Mouse (Mus musculus) kidney, postnatal 4 days (tissue): Measurements from ENCODE around the gene Efemp2.

ENCODE experiments used
- DNase-seq, 2 experiments: peaks; one replicate each; pipeline ENCODE4 v3.0.0; 2021; ENCODE audit warnings: mixed read lengths in 2 of 2

The Efemp2 gene

GRCm38 (mm10) chr19:5477668-5478300 lies 4.0 kb downstream of the Efemp2 start:
- peak in 1 of 2 experiments; percentile 8 for DNase-seq

GRCm38 (mm10) chr19:5480016-5480415 lies 6.3 kb downstream of the Efemp2 start:
- peak in 1 of 2 experiments; percentile 3 for DNase-seq

- DNase-seq: no peak
Measured at GRCm38 (mm10) chr19:5481398-5481797, 7.6 kb downstream of the Efemp2 start.

DNA sequence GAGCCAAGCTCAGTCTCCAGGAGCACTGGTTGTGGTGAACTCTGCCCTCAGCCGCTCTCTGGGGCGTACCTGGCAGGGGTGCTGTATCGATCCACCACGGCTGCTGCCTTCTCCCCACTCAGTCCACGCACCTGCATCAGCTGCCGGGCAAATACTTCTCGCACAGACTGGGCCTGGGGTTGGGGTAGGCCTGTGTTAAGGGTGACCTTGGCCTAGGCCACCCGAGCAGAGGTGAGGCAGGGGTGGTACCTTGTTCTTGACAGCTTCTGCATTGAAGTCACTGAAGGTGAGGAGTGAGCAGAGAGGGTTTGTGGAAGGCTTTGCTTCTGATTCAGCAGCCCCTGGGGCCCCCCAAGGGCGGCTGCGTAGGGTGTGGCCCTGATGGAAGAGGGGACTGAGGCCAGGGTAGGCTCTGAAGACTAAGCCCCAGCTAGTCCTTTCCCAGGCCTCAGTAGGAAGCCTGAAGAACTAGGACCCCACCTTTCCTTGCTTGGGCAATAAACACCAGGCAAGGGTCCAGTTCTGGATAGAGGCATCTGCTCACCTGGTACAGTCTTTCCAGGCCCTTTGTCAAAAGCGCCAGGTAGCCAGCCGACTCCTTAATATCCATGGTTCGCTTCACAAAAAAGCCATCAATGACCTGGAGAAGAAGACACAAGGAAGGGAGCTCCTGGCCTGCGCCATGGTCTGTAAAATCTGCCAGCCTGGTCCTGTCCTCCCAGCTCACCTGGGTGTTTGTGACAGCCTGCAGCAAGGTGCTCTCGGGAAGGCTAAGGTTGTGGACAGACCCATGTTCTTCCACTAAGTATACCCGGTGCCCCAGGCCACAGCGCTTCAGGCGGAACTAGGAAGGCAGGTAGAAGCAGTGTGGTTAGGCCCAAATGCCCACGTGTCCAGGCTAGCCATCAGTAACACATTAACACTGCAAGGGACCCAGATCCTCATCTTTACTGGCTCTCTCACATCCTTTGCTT lies 9.9 kb downstream of the Efemp2 start:
- DNase-seq: peak; percentile 2 to 12

GRCm38 (mm10) chr19:5484496-5484895 lies 10.7 kb downstream of the Efemp2 start:
- no peak for DNase-seq

- DNase-seq: peak in 1 of 2 experiments; percentile 8
Measured at GRCm38 (mm10) chr19:5485371-5485770, 11.6 kb downstream of the Efemp2 start.

DNA sequence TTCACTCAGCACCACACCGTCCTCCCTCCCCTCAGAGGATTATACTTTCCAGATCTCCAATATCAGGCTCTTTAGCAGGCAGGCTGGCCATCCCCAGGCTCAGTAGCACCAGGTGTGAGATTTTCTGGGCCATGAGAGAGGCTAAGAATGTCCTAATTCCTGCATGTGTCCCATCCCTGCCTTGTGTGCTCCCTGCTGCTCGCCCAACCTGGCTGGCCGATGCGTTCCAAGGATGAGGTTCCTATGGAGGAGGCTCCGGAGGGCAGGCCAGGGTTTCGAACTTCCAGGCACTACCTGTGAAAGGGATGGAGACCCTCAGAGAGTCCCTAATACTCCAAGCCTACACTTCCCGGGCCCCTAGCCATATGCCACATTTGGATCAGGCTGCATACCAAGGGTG lies 12.1 kb downstream of the Efemp2 start:
- DNase-seq: peak in 1 of 2 experiments; percentile 6

- peak in 1 of 2 experiments; percentile 46 for DNase-seq
Measured at GRCm38 (mm10) chr19:5486286-5486685, 12.5 kb downstream of the Efemp2 start.

- no peak for DNase-seq
Measured at GRCm38 (mm10) chr19:5486771-5487170, 13.0 kb downstream of the Efemp2 start.

GRCm38 (mm10) chr19:5487768-5488550 lies 14.2 kb downstream of the Efemp2 start, which contains the start of gene Mus81:
TSS of gene Mus81 (minus strand) at chr19:5488402.
- DNase-seq: peak; percentile 98 to 99

DNA sequence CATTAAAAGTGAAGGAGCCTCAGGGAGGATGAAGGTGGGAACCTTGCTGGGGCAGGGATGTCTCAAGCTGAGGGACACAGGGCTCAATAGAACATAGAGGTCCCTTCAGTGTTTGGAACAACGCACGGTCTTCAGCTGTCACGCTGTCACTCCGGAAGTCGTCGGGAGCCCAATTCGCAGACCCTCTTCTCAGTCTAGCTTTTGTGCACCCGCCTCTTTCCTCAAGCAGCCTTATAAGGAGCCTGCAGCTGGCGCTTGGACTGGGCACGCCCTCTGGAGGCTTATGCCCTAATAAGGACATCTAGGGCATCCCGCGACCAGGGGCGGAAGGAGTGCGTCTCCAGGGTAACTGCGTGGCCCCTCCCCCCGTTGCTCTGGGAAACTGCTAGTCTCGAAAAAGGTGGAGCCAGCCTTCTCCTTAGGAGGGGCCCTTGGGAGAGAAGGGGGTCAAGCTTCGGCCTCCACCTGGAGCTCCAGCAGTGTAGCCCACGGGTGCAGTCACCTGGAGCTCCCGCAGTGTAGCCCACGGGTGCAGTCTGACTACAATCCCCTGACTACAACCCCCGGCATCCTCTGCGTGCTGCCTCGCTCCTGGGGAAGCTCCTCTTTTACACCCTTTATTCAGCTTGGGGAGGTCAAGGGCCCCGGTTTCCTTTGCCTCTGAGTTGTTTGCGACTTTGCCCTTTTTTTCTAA lies 15.3 kb downstream of the Efemp2 start:
- peak; percentile 98 to 99 for DNase-seq

- peak in 1 of 2 experiments; percentile 19 for DNase-seq
Measured at GRCm38 (mm10) chr19:5489721-5490120, 16.0 kb downstream of the Efemp2 start.

DNA sequence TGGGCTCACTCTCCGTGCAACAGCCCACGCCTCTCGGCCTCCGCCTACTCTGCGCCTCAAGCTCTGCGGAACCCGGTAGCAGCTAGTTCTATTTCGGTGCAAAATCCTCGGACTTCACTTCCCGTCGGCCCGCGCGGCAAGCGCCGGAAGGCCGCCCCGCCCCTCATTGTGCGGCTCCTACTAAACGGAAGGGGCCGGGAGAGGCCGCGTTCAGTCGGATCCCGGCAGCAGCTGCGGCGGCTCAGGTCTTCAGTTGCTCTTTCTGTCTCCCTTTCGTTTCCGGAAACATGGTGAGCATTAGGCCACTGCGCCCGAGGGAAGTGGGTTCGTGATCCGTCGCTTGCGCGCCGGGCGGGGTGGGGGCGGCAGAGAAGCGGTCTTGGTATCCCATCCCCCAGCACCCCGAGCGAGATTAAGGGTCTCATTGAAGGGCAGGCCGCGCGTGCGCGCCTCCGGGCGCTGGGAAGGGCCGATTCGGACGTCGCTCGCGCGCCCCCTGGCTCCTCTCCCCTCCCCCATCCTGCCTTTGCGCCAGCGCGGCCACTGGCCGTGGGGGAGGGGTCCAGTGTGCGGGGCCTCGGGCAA lies 16.7 kb downstream of the Efemp2 start, which contains the start of gene Cfl1:
Gene Cfl1, plus strand, starts transcription at position 143 of the 585 bp plus-strand sequence.
- DNase-seq: peak; percentile 95 to 97

- peak; percentile 87 to 92 for DNase-seq
Measured at GRCm38 (mm10) chr19:5490898-5491708, 17.3 kb downstream of the Efemp2 start.

DNA sequence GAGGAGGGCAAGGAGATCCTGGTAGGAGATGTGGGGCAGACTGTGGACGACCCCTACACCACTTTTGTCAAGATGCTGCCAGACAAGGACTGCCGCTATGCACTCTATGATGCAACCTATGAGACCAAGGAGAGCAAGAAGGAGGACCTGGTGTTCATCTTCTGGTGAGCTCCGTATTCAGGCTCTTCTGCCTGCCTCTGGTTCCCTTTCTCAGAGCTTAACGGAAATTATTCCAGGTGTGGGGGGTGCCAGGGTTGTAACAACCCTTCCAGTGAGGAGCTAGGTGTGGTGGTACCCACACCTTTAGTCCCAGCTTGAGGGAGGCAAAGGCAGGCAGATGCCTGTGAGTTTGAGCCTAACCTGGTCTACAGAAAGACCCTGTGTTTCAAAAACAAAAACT lies 18.9 kb downstream of the Efemp2 start:
- DNase-seq: no peak

GRCm38 (mm10) chr19:5493301-5493721 lies 19.6 kb downstream of the Efemp2 start:
- peak in 1 of 2 experiments; percentile 65 for DNase-seq

- no peak for DNase-seq
Measured at GRCm38 (mm10) chr19:5494314-5494713, 20.6 kb downstream of the Efemp2 start.

DNA sequence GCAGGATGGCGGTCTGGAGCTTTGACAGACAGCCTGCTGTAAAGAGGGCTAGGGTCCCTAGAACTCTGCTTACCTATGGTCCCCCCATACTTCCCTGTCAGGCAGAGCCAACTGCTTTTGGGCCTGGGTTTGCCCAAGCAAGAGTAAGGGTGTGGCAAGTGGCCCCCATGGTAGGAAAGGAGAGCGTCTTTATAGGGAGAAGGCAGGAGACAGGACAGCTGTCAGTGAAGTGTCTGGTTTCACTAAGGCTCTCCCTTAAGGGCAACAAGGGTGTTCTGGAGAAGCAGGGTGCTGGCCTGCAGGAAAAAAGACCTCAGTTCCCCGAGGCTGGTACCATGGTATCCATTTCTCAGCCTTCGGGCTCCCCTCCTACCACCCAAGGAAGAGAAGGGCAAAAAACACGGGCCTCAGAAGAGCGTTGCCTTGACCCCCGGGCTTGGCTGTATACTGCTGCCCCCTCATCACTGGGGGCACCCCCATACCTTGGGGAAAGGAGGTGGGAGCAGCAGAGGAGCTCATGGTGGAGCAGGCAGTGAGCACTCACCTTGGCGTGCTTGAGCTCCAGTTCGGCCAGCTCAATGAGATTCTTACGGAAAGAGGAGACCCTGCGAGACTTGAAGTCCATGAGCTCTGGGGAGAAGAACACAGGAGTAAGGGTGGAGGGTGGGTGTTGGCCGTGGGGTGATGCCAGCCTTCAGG lies 21.7 kb downstream of the Efemp2 start:
- no peak for DNase-seq

DNA sequence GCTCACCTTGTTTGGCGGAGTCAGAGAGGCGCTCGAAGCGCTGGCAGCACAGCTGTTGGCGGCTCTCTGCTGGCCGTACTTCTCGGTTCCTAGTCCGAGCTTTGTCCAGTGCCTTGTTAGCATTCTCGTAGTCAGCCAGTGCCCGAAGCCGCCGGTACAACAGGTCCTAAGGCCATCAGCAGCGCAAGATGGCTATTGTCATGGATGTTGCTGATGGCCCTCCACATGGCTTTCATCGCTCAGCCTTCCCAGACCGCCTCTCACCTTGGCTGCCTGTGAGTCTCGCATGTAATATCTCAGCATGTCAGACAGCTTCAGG lies 22.3 kb downstream of the Efemp2 start:
- DNase-seq: no peak

DNA sequence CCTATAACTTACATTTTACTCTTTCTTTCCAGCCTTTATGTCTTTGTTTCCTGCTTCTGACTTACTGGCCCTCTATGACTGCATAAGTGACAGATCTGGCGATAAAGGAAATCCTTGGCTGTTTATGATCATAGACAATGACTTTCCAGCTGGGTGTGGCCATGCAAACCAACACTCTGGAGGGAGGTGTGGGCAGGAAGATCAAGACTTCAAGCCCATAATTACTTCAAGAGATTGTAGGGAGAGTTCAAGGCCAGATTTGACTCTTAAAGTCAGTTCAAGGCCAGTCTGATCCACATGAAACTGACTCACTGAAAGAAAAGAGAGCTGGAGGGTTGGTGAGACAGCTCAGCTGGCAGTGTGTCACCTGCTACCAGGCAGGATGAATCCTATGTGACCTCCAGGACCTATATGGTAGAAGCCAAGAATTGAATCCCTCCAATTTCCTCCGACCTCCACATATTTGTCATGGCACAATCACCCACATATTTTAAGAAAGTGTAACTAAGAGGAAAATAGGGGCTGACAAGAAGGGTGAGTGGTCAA lies 26.6 kb downstream of the Efemp2 start:
- no peak for DNase-seq
